Mouse (Mus musculus) embryo, embryonic 11 days (tissue): ENCODE measurements at regions not wholly inside any gene's neighbourhood (a gene's known extent, or its start where the extent isn't known, plus 50 kb on each side); places are given as distances from the start of the nearest gene placed in this dataset.
"Not testable (repeated sequence)": the region's sequence is repeated elsewhere in the genome, so short reads cannot be mapped to it uniquely, and the experiment has no call there.

Experiments used
- DNase-seq: peaks from one replicate; pipeline ENCODE4 v3.0.0-alpha.2; 2015

- no peak for DNase-seq
Measured at GRCm38 (mm10) chr8:30063148-30063547, 2615.7 kb downstream of the Poteg start.

- no peak for DNase-seq
Measured at GRCm38 (mm10) chr8:30077726-30078125, 2630.3 kb downstream of the Poteg start.

- no peak for DNase-seq
Measured at GRCm38 (mm10) chr8:30127766-30128165, 2680.3 kb downstream of the Poteg start.

- no peak for DNase-seq
Measured at GRCm38 (mm10) chr8:30134999-30135398, 2687.5 kb downstream of the Poteg start.

GRCm38 (mm10) chr8:30151181-30151844 lies 2703.8 kb downstream of the Poteg start:
- no peak for DNase-seq

- no peak for DNase-seq
Measured at GRCm38 (mm10) chr8:30152921-30153320, 2705.5 kb downstream of the Poteg start.

- DNase-seq: no peak
Measured at GRCm38 (mm10) chr8:30171881-30172280, 2724.4 kb downstream of the Poteg start.

- DNase-seq: not testable (repeated sequence)
Measured at GRCm38 (mm10) chr8:30202746-30203145, 2755.3 kb downstream of the Poteg start.

- peak; percentile 33 for DNase-seq
Measured at GRCm38 (mm10) chr8:30227354-30227753, 2779.9 kb downstream of the Poteg start.

- DNase-seq: no peak
Measured at GRCm38 (mm10) chr8:30233266-30233665, 2785.8 kb downstream of the Poteg start.

GRCm38 (mm10) chr8:30251797-30252196 lies 2804.3 kb downstream of the Poteg start:
- DNase-seq: no peak

- DNase-seq: no peak
Measured at GRCm38 (mm10) chr8:30269949-30270910, 2822.8 kb downstream of the Poteg start.

- DNase-seq: peak; percentile 2
Measured at GRCm38 (mm10) chr8:30289169-30289568, 2841.7 kb downstream of the Poteg start.

- DNase-seq: no peak
Measured at GRCm38 (mm10) chr8:30331201-30331600, 2883.7 kb downstream of the Poteg start.

GRCm38 (mm10) chr8:30333352-30333751 lies 2885.9 kb downstream of the Poteg start:
- DNase-seq: no peak

GRCm38 (mm10) chr8:30359464-30359863 lies 2912.0 kb downstream of the Poteg start:
- no peak for DNase-seq

GRCm38 (mm10) chr8:30365721-30366120 lies 2918.3 kb downstream of the Poteg start:
- DNase-seq: no peak

GRCm38 (mm10) chr8:30391936-30392335 lies 2944.5 kb downstream of the Poteg start:
- DNase-seq: no peak

- DNase-seq: no peak
Measured at GRCm38 (mm10) chr8:30439423-30439822, 2989.1 kb upstream of the 5930422O12Rik start.

- DNase-seq: no peak
Measured at GRCm38 (mm10) chr8:30441821-30442220, 2986.7 kb upstream of the 5930422O12Rik start.

- no peak for DNase-seq
Measured at GRCm38 (mm10) chr8:30443874-30444273, 2984.6 kb upstream of the 5930422O12Rik start.

- DNase-seq: no peak
Measured at GRCm38 (mm10) chr8:30444274-30444673, 2984.2 kb upstream of the 5930422O12Rik start.

GRCm38 (mm10) chr8:30458136-30458535 lies 2970.4 kb upstream of the 5930422O12Rik start:
- peak; percentile 18 for DNase-seq

- DNase-seq: no peak
Measured at GRCm38 (mm10) chr8:30482956-30483355, 2945.6 kb upstream of the 5930422O12Rik start.
